Mouse (Mus musculus) CH12.LX (cell line): ENCODE results near the gene Moap1.

ENCODE experiments used
- CHD1 ChIP-seq: IDR thresholded peaks from 2 replicates; pipeline ENCODE4 v1.6.1; 2012; ENCODE audit warnings: low read depth, low read length, improper control_type of control experiment, inconsistent platforms
- CTCF ChIP-seq, 2 experiments: IDR thresholded peaks in 1 of 2; conservative IDR thresholded peaks in 1 of 2; 2 replicates each; pipeline ENCODE4 v1.5.1; 2011 to 2012; ENCODE audit warnings: low read depth in 2 of 2, low read length in 2 of 2, improper control_type of control experiment in 1 of 2, inconsistent platforms in 1 of 2, mild to moderate bottlenecking in 1 of 2, moderate library complexity in 1 of 2
- EP300 ChIP-seq: IDR thresholded peaks from 2 replicates; pipeline ENCODE4 v1.6.1; 2011; ENCODE audit warnings: low read length, improper control_type of control experiment
- GABPA ChIP-seq: IDR thresholded peaks from 2 replicates; pipeline ENCODE4 v1.6.1; 2012; ENCODE audit warnings: low read depth, low read length, improper control_type of control experiment, inconsistent platforms; ENCODE audit not compliant: insufficient replicate concordance
- HCFC1 ChIP-seq: IDR thresholded peaks from 2 replicates; pipeline ENCODE4 v1.6.1; 2012; ENCODE audit warnings: low read depth, mild to moderate bottlenecking, inconsistent platforms, low read length, improper control_type of control experiment
- KAT2A ChIP-seq: IDR thresholded peaks from 2 replicates; pipeline ENCODE4 v1.6.1; 2012; ENCODE audit warnings: low read length, improper control_type of control experiment, inconsistent platforms; ENCODE audit not compliant: insufficient replicate concordance
- MEF2A ChIP-seq: IDR thresholded peaks from 2 replicates; pipeline ENCODE4 v1.6.1; 2014; ENCODE audit warnings: low read depth, mild to moderate bottlenecking, inconsistent platforms, low read length, improper control_type of control experiment, borderline replicate concordance
- POLR2A ChIP-seq: IDR thresholded peaks from 2 replicates; pipeline ENCODE4 v1.6.1; 2011; ENCODE audit warnings: low read depth, mild to moderate bottlenecking, improper control_type of control experiment, low read length
- RAD21 ChIP-seq: IDR thresholded peaks from 2 replicates; pipeline ENCODE4 v1.6.1; 2011; ENCODE audit warnings: low read depth, mild to moderate bottlenecking, low read length, improper control_type of control experiment, moderate library complexity
- USF2 ChIP-seq: conservative IDR thresholded peaks from 2 replicates; pipeline ENCODE4 v1.6.1; 2011; ENCODE audit warnings: low read depth, low read length, improper control_type of control experiment
- ZNF384 ChIP-seq: IDR thresholded peaks from 2 replicates; pipeline ENCODE4 v1.6.1; 2012; ENCODE audit warnings: low read depth, low read length, improper control_type of control experiment, inconsistent platforms

GRCm38 (mm10) chr12:102696635-102697354, 46.7 kb downstream of the Moap1 start:
- TF ChIP-seq EP300: no peak
- TF ChIP-seq ZNF384: no peak
- TF ChIP-seq HCFC1: no peak
- TF ChIP-seq CTCF (conservative IDR thresholded peaks at IDR 0.05 in 1 of 2, IDR thresholded peaks at IDR 0.05 in 1 of 2; ENCODE audit: low read depth in 2 of 2, low read length in 2 of 2): no peak
- no peak for TF ChIP-seq CHD1
- no peak for TF ChIP-seq RAD21
- no peak for TF ChIP-seq KAT2A
- TF ChIP-seq USF2: no peak
- no peak for TF ChIP-seq GABPA
- no peak for TF ChIP-seq MEF2A
- TF ChIP-seq POLR2A: no peak
